Mouse (Mus musculus): ENCODE measurements around the gene Pik3r6.

GRCm38 (mm10) chr11:68467441-68467840 lies 35.4 kb upstream of the Pik3r6 start:
- TF ChIP-seq CTCF (IDR thresholded peaks at IDR 0.05; ENCODE audit: low read depth) (no peak), EP300 (optimal IDR thresholded peaks at IDR 0.05) (no peak)
